Mouse (Mus musculus) myocyte (in vitro differentiated cells): ENCODE data around the gene Cbx3. TPM values are rescaled to one million over a fixed set of nuclear protein-coding genes. Genes with fewer than 3 reads are reported as not detected.
A peak's percentile ranks its signal among the peaks of the same experiment; 100 is the strongest.

Experiments used
- H3K27me3 ChIP-seq: one replicate; pipeline ENCODE4 v1.6.1; 2011; ENCODE audit not compliant: control insufficient read depth, insufficient read depth, insufficient read length
- H3K36me3 ChIP-seq: one replicate; pipeline ENCODE4 v1.6.1; 2011; ENCODE audit not compliant: control insufficient read depth, insufficient read depth
- H3K4me2 ChIP-seq: one replicate; pipeline ENCODE4 v1.6.1; 2011; ENCODE audit warnings: low read depth, control low read depth
- H3K4me3 ChIP-seq: one replicate; pipeline ENCODE4 v1.5.1; 2011; ENCODE audit warnings: mild to moderate bottlenecking, control low read depth, moderate library complexity
- H3K79me2 ChIP-seq: one replicate; pipeline ENCODE4 v1.6.1; 2011; ENCODE audit not compliant: control insufficient read depth, insufficient read depth
- H3ac ChIP-seq: one replicate; pipeline ENCODE4 v1.6.1; 2011; ENCODE audit not compliant: control insufficient read depth, insufficient read length
- CEBPB ChIP-seq: IDR thresholded peaks from 2 replicates; pipeline ENCODE4 v1.6.1; 2011; ENCODE audit warnings: mild to moderate bottlenecking, moderate library complexity; ENCODE audit not compliant: poor library complexity, insufficient read depth, severe bottlenecking
- E2F4 ChIP-seq: IDR thresholded peaks from one replicate; pipeline ENCODE4 v1.6.1; 2011; ENCODE audit warnings: mild to moderate bottlenecking, control low read depth, moderate library complexity; ENCODE audit not compliant: insufficient read depth
- MAX ChIP-seq: IDR thresholded peaks from one replicate; pipeline ENCODE4 v1.6.1; 2011; ENCODE audit warnings: low read depth, mild to moderate bottlenecking, control low read depth
- MYOD1 ChIP-seq, 3 experiments: IDR thresholded peaks; one replicate each; pipeline ENCODE4 v1.6.1; 2011; ENCODE audit warnings: control low read depth in 2 of 3, low read depth in 2 of 3, mild to moderate bottlenecking in 2 of 3, moderate library complexity in 1 of 3; ENCODE audit not compliant: insufficient read length in 2 of 3, control insufficient read depth in 1 of 3
- MYOG ChIP-seq, 3 experiments: IDR thresholded peaks; one replicate each; pipeline ENCODE4 v1.6.1; 2011; ENCODE audit warnings: control low read depth in 2 of 3, low read depth in 2 of 3, mild to moderate bottlenecking in 2 of 3; ENCODE audit not compliant: insufficient read length in 2 of 3, control insufficient read depth in 1 of 3, insufficient read depth in 1 of 3
- POLR2A ChIP-seq: IDR thresholded peaks from one replicate; pipeline ENCODE4 v1.6.1; 2011; ENCODE audit warnings: low read depth, mild to moderate bottlenecking, control low read depth, moderate library complexity; ENCODE audit not compliant: insufficient read length
- POLR2AphosphoS2 ChIP-seq: IDR thresholded peaks from one replicate; pipeline ENCODE4 v1.6.1; 2011; ENCODE audit warnings: low read depth, control low read depth; ENCODE audit not compliant: insufficient read length
- REST ChIP-seq: IDR thresholded peaks from one replicate; pipeline ENCODE4 v1.6.1; 2011; ENCODE audit warnings: mild to moderate bottlenecking, control low read depth, moderate library complexity; ENCODE audit not compliant: insufficient read depth, insufficient read length
- SRF ChIP-seq: IDR thresholded peaks from one replicate; pipeline ENCODE4 v1.6.1; 2011; ENCODE audit warnings: low read depth; ENCODE audit not compliant: control insufficient read depth, insufficient read length
- TCF12 ChIP-seq: IDR thresholded peaks from one replicate; pipeline ENCODE4 v1.6.1; 2011; ENCODE audit warnings: mild to moderate bottlenecking, control low read depth; ENCODE audit not compliant: poor library complexity, insufficient read depth, severe bottlenecking
- TCF3 ChIP-seq: IDR thresholded peaks from one replicate; pipeline ENCODE4 v1.6.1; 2011; ENCODE audit warnings: low read depth, control low read depth; ENCODE audit not compliant: insufficient read length
- USF1 ChIP-seq: IDR thresholded peaks from one replicate; pipeline ENCODE4 v1.6.1; 2011; ENCODE audit warnings: low read depth, mild to moderate bottlenecking, control low read depth, moderate library complexity
- polyA plus RNA-seq: library from polyadenylated mRNA; unstranded; fragments of >200 nt; fragmentation: generic; extraction: Trizol; gene quantifications from one replicate; pipeline ENCODE4 v1.2.1, GENCODE M21; 2012; ENCODE audit warnings: missing spikeins

Cbx3 gene
- polyA plus RNA-seq, 1 experiment, result 35.6 TPM

DNA sequence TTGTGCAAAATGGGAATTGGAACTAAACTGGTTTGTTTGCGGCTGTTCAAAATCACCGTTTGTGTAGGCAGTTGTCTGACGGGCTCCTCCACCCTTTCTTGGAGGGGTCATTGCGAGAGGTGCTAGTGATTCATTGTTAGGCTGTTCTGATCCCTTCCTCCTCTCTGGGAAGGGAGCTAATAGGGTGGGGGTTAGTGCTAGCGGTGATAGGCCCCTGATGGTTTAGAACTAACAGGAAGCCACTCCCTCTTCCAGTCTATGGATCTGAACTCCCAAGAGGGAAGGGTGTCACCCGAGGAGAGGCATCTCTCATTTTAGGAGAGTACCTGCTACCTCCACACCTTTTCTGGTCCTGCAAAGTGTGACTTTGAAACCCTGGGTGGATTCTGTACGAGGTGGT, 35.9 kb upstream of the Cbx3 start:
- Histone ChIP-seq H3K27me3 (peaks cover 31% of the 10 kb centered on the region), H3K4me3 (no peak overlapping the region), H3K36me3 (no peaks in the 10 kb centered on the region), H3K79me2 (no peaks in the 10 kb centered on the region), H3K4me2 (no peak overlapping the region), H3ac (no peak overlapping the region)
- TF ChIP-seq E2F4, result no peak
- TF ChIP-seq MAX, result no peak
- TF ChIP-seq CEBPB, result no peak
- TF ChIP-seq REST, result no peak
- no peak for TF ChIP-seq POLR2AphosphoS2
- no peak for TF ChIP-seq TCF3
- no peak for TF ChIP-seq POLR2A
- TF ChIP-seq MYOG (IDR thresholded peaks at IDR 0.05; ENCODE audit: control insufficient read depth in 1 of 3, insufficient read depth in 1 of 3, insufficient read length in 2 of 3, low read depth in 2 of 3), result no peak
- no peak for TF ChIP-seq TCF12
- no peak for TF ChIP-seq MYOD1 (IDR thresholded peaks at IDR 0.05; ENCODE audit: control insufficient read depth in 1 of 3, insufficient read length in 2 of 3, low read depth in 2 of 3)
- no peak for TF ChIP-seq SRF
- TF ChIP-seq USF1, result no peak

DNA sequence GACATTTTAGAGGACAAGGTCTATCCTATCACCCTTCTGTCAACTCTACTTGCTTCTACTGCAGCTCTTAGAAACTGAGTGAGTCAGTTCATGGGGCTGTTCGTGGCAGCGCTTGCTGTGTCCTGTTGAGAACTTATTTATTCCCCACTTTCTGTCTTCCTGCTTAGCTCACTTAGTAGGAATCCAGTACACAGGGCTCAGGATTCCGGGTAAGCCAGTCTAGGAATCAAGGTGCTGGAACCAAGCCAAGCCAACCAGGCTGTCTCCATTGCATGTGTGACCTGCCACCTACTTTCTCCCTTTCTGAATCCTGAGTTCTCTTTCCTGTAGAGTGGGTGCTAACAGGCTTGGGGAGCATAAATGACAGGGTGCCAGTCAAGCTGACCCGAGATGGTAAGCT, 32.5 kb upstream of the Cbx3 start:
- Histone ChIP-seq H3ac (no peak overlapping the region), H3K4me3 (no peak overlapping the region), H3K79me2 (no peaks in the 10 kb centered on the region), H3K4me2 (no peak overlapping the region), H3K27me3 (peaks cover 26% of the 10 kb centered on the region), H3K36me3 (no peaks in the 10 kb centered on the region)
- TF ChIP-seq TCF3 (no peak), MAX (no peak), TCF12 (no peak), MYOG (IDR thresholded peaks at IDR 0.05; ENCODE audit: control insufficient read depth in 1 of 3, insufficient read depth in 1 of 3, insufficient read length in 2 of 3, low read depth in 2 of 3) (no peak)

DNA sequence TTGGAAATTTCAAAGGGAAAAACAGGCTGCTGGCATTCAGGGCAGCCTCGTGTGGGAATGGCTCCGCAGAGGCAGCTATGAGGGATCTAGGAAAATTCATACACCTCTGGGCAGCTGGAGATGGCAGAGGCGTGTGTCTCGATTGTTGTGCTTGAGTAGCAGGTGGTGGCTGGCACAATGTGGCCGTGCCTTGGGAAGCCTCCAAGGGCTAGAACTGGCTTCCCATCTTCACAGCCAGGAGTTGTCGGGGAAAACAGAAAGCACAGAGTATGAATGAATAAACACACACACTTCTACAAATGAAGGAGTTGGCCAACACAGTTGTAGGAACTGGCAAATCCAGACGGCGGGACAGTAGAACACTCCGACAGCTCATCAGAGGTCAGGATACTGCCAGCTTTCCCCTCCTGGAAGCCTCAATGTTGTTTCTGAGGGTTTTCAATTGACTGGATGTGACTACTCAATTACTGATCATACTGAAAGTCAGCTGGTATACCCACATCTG, 31.3 kb upstream of the Cbx3 start:
- H3K4me2 ChIP-seq, result no peak overlapping the region

GRCm38 (mm10) chr6:51442191-51442835, 27.8 kb upstream of the Cbx3 start:
- Histone ChIP-seq H3K4me3 (no peak overlapping the region), H3K79me2 (no peaks in the 10 kb centered on the region), H3ac (no peak overlapping the region), H3K4me2 (no peak overlapping the region), H3K36me3 (no peaks in the 10 kb centered on the region), H3K27me3 (peaks cover 6% of the 10 kb centered on the region)
- no peak for TF ChIP-seq CEBPB
- TF ChIP-seq MAX, result no peak
- TF ChIP-seq REST, result no peak
- TF ChIP-seq MYOG (IDR thresholded peaks at IDR 0.05; ENCODE audit: control insufficient read depth in 1 of 3, insufficient read depth in 1 of 3, insufficient read length in 2 of 3, low read depth in 2 of 3), result no peak
- no peak for TF ChIP-seq SRF
- TF ChIP-seq TCF3, result no peak
- TF ChIP-seq USF1, result no peak
- TF ChIP-seq POLR2AphosphoS2, result no peak
- TF ChIP-seq TCF12, result no peak
- TF ChIP-seq MYOD1 (IDR thresholded peaks at IDR 0.05; ENCODE audit: control insufficient read depth in 1 of 3, insufficient read length in 2 of 3, low read depth in 2 of 3), result no peak
- no peak for TF ChIP-seq POLR2A
- no peak for TF ChIP-seq E2F4

More for the DNA sequence above, 31.3 kb upstream of the Cbx3 start:
- peaks cover 14% of the 10 kb centered on the region for H3K27me3 ChIP-seq
- H3ac ChIP-seq, result no peak overlapping the region
- TF ChIP-seq MAX, result no peak
- TF ChIP-seq MYOD1 (IDR thresholded peaks at IDR 0.05; ENCODE audit: control insufficient read depth in 1 of 3, insufficient read length in 2 of 3, low read depth in 2 of 3), result peak in 1 of 3 experiments; percentile 35
- no peak overlapping the region for H3K4me3 ChIP-seq
- H3K79me2 ChIP-seq, result no peaks in the 10 kb centered on the region
- H3K36me3 ChIP-seq, result no peaks in the 10 kb centered on the region

- no peaks in the 10 kb centered on the region for H3K79me2 ChIP-seq
- no peak overlapping the region for H3ac ChIP-seq
- peak in 2 of 3 experiments; percentile 74 to 78 for TF ChIP-seq MYOD1 (IDR thresholded peaks at IDR 0.05; ENCODE audit: control insufficient read depth in 1 of 3, insufficient read length in 2 of 3, low read depth in 2 of 3)
- TF ChIP-seq TCF12, result no peak
- peak overlapping the region; percentile 19 for H3K4me2 ChIP-seq
- H3K4me3 ChIP-seq, result no peak overlapping the region
- peaks cover 3% of the 10 kb centered on the region for H3K36me3 ChIP-seq
- H3K27me3 ChIP-seq, result no peaks in the 10 kb centered on the region
Measured at GRCm38 (mm10) chr6:51452927-51453503, 17.1 kb upstream of the Cbx3 start.
